Mouse (Mus musculus): ENCODE measurements around the gene Prkca.

DNA sequence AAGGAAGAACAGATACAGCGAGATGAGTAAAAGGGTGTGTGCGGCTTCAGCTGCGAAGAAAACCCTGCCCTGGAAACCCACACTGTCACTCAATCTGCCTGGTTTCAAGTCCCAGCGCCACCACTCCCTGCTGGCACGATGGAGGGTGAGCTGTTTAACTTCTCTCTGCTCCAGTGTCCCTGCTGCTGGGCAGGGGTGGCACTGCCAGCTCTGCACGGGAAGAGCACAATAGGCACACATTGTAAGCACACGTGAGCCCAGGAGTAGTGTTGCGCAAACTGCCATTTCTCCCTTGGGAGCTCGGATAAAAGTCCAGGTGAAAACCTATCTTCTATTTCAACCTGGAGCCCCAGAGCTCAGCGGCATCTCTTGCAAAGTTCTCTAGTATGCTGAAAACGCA is 12.9 kb downstream of the Prkca start:
- no peak for TF ChIP-seq CTCF (IDR thresholded peaks at IDR 0.05; ENCODE audit: borderline replicate concordance, insufficient read depth, low read depth, low read length)
- TF ChIP-seq POLR2A (IDR thresholded peaks at IDR 0.05; ENCODE audit: borderline replicate concordance, insufficient read depth, low read length), result no peak

All from cerebellum, adult 2 months (tissue).